Mouse (Mus musculus): ENCODE results near the gene Matn4.

Gene Matn4

GRCm38 (mm10) chr2:164405060-164405459 lies at the start of gene Matn4:
Matn4 (minus strand) TSS chr2:164405160.
- ATAC-seq (ENCODE audit: insufficient number of reproducible peaks, low FRiP score, low TSS enrichment), result no peak

GRCm38 (mm10) chr2:164453887-164454500 lies 49.0 kb upstream of the Matn4 start:
- ATAC-seq (ENCODE audit: insufficient number of reproducible peaks, low FRiP score, low TSS enrichment), result no peak

- no peak for ATAC-seq (ENCODE audit: insufficient number of reproducible peaks, low FRiP score, low TSS enrichment)
Measured at GRCm38 (mm10) chr2:164453047-164453757, 48.2 kb upstream of the Matn4 start.

GRCm38 (mm10) chr2:164452000-164452676 lies 47.2 kb upstream of the Matn4 start:
- no peak for ATAC-seq (ENCODE audit: insufficient number of reproducible peaks, low FRiP score, low TSS enrichment)

GRCm38 (mm10) chr2:164449341-164450042 lies 44.5 kb upstream of the Matn4 start:
- ATAC-seq (ENCODE audit: insufficient number of reproducible peaks, low FRiP score, low TSS enrichment), result no peak

GRCm38 (mm10) chr2:164448921-164449320 lies 44.0 kb upstream of the Matn4 start:
- ATAC-seq (ENCODE audit: insufficient number of reproducible peaks, low FRiP score, low TSS enrichment), result no peak

GRCm38 (mm10) chr2:164448140-164448539 lies 43.2 kb upstream of the Matn4 start:
- no peak for ATAC-seq (ENCODE audit: insufficient number of reproducible peaks, low FRiP score, low TSS enrichment)

GRCm38 (mm10) chr2:164446086-164446469 lies 41.1 kb upstream of the Matn4 start:
- ATAC-seq (ENCODE audit: insufficient number of reproducible peaks, low FRiP score, low TSS enrichment), result no peak

- no peak for ATAC-seq (ENCODE audit: insufficient number of reproducible peaks, low FRiP score, low TSS enrichment)
Measured at GRCm38 (mm10) chr2:164445399-164446085, 40.6 kb upstream of the Matn4 start.

- no peak for ATAC-seq (ENCODE audit: insufficient number of reproducible peaks, low FRiP score, low TSS enrichment)
Measured at GRCm38 (mm10) chr2:164444701-164445100, 39.7 kb upstream of the Matn4 start.

- ATAC-seq (ENCODE audit: insufficient number of reproducible peaks, low FRiP score, low TSS enrichment), result no peak
Measured at GRCm38 (mm10) chr2:164443460-164444000, 38.6 kb upstream of the Matn4 start, which contains the start of gene Sdc4. Sdc4 (minus strand) TSS chr2:164443887.

- peak; percentile 45; the same call in 1 of the 2 replicates for ATAC-seq (ENCODE audit: insufficient number of reproducible peaks, low FRiP score, low TSS enrichment)
Measured at GRCm38 (mm10) chr2:164443051-164443437, 38.1 kb upstream of the Matn4 start.

- ATAC-seq (ENCODE audit: insufficient number of reproducible peaks, low FRiP score, low TSS enrichment), result no peak
Measured at GRCm38 (mm10) chr2:164442315-164443050, 37.5 kb upstream of the Matn4 start.

GRCm38 (mm10) chr2:164441731-164442130 lies 36.8 kb upstream of the Matn4 start:
- no peak for ATAC-seq (ENCODE audit: insufficient number of reproducible peaks, low FRiP score, low TSS enrichment)

- no peak for ATAC-seq (ENCODE audit: insufficient number of reproducible peaks, low FRiP score, low TSS enrichment)
Measured at GRCm38 (mm10) chr2:164441155-164441554, 36.2 kb upstream of the Matn4 start.

- no peak for ATAC-seq (ENCODE audit: insufficient number of reproducible peaks, low FRiP score, low TSS enrichment)
Measured at GRCm38 (mm10) chr2:164440314-164440713, 35.4 kb upstream of the Matn4 start.

GRCm38 (mm10) chr2:164439001-164439421 lies 34.1 kb upstream of the Matn4 start:
- ATAC-seq (ENCODE audit: insufficient number of reproducible peaks, low FRiP score, low TSS enrichment), result no peak

GRCm38 (mm10) chr2:164438257-164438656 lies 33.3 kb upstream of the Matn4 start:
- no peak for ATAC-seq (ENCODE audit: insufficient number of reproducible peaks, low FRiP score, low TSS enrichment)

GRCm38 (mm10) chr2:164437710-164438109 lies 32.8 kb upstream of the Matn4 start:
- no peak for ATAC-seq (ENCODE audit: insufficient number of reproducible peaks, low FRiP score, low TSS enrichment)

Data from cerebellum, adult (tissue).